Mouse (Mus musculus): ENCODE measurements at regions not wholly inside any gene's neighbourhood (a gene's known extent, or its start where the extent isn't known, plus 50 kb on each side); places are given as distances from the start of the nearest gene placed in this dataset.
A peak's percentile ranks its signal among the peaks of the same experiment; 100 is the strongest.

- Histone ChIP-seq H3K9ac (ENCODE audit: low read depth, low read length) (no peak overlapping the region), H3K9me3 (replicated peaks; ENCODE audit: control insufficient read depth, low read length) (no peaks in the 10 kb centered on the region), H3K27ac (ENCODE audit: low read depth, low read length) (no peak overlapping the region), H3K4me2 (no peak overlapping the region), H3K4me1 (ENCODE audit: control insufficient read depth, insufficient read depth, low read length) (no peaks in the 10 kb centered on the region), H3K4me3 (ENCODE audit: low read depth, low read length) (no peak overlapping the region), H3K27me3 (ENCODE audit: control insufficient read depth, insufficient read depth, low read length) (no peaks in the 10 kb centered on the region), H3K36me3 (ENCODE audit: control insufficient read depth, insufficient read depth, low read length) (no peaks in the 10 kb centered on the region)
- WGBS (ENCODE audit: insufficient replicate concordance): 64% methylated on average over 3 of the region's 3 CpGs
- ATAC-seq (replicated peaks; ENCODE audit: insufficient number of reproducible peaks, low FRiP score, low TSS enrichment): no peak
These were observed 115.2 kb upstream of the Fam19a1 start for GRCm38 (mm10) chr6:95997741-95998140.

- no peak overlapping the region for H3K27ac ChIP-seq (ENCODE audit: low read depth, low read length)
- H3K27me3 ChIP-seq (ENCODE audit: control insufficient read depth, insufficient read depth, low read length): no peaks in the 10 kb centered on the region
- no peaks in the 10 kb centered on the region for H3K36me3 ChIP-seq (ENCODE audit: control insufficient read depth, insufficient read depth, low read length)
- no peak overlapping the region for H3K4me3 ChIP-seq (ENCODE audit: low read depth, low read length)
- H3K9ac ChIP-seq (ENCODE audit: low read depth, low read length): no peak overlapping the region
- ATAC-seq (replicated peaks; ENCODE audit: insufficient number of reproducible peaks, low FRiP score, low TSS enrichment): no peak
- H3K4me2 ChIP-seq: no peak overlapping the region
- WGBS (ENCODE audit: insufficient replicate concordance): 76% methylated on average over 5 of the region's 5 CpGs
- no peaks in the 10 kb centered on the region for H3K4me1 ChIP-seq (ENCODE audit: control insufficient read depth, insufficient read depth, low read length)
- H3K9me3 ChIP-seq (replicated peaks; ENCODE audit: control insufficient read depth, low read length): no peaks in the 10 kb centered on the region
These were observed 113.5 kb upstream of the Fam19a1 start for GRCm38 (mm10) chr6:95999441-95999840.

DNA sequence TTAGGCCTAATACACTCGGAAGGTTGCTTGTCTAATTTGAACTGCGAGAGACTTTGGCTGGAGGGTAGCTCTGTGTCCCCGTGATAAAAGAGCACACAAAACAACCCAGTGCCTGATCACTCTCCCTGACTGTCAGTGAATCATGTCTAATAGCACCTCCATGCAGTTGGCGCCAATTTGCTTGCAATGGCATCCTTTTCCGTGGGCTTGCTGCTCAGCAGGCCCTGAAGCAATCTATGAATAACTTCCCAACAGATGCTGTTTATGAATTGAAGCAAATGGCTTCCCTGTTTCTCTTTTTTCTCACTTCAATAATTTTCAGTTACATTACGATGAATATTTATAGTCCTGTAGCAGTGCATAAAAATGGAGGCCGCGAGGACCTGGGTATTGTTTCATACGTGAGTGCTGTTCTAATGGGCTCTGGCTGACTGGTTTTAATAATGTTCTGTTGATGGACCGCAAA lies 112.9 kb upstream of the Fam19a1 start:
- Histone ChIP-seq H3K9me3 (replicated peaks; ENCODE audit: control insufficient read depth, low read length) (no peaks in the 10 kb centered on the region), H3K9ac (ENCODE audit: low read depth, low read length) (no peak overlapping the region), H3K4me2 (no peak overlapping the region), H3K4me1 (ENCODE audit: control insufficient read depth, insufficient read depth, low read length) (no peaks in the 10 kb centered on the region), H3K36me3 (ENCODE audit: control insufficient read depth, insufficient read depth, low read length) (no peaks in the 10 kb centered on the region), H3K4me3 (ENCODE audit: low read depth, low read length) (no peak overlapping the region), H3K27me3 (ENCODE audit: control insufficient read depth, insufficient read depth, low read length) (no peaks in the 10 kb centered on the region), H3K27ac (ENCODE audit: low read depth, low read length) (no peak overlapping the region)
- no peak for ATAC-seq (replicated peaks; ENCODE audit: insufficient number of reproducible peaks, low FRiP score, low TSS enrichment)
- WGBS (ENCODE audit: insufficient replicate concordance): 84% methylated on average over 10 of the region's 10 CpGs

- no peak for ATAC-seq (replicated peaks; ENCODE audit: insufficient number of reproducible peaks, low FRiP score, low TSS enrichment)
- Histone ChIP-seq H3K4me3 (ENCODE audit: low read depth, low read length) (no peak overlapping the region), H3K27me3 (ENCODE audit: control insufficient read depth, insufficient read depth, low read length) (no peaks in the 10 kb centered on the region), H3K27ac (ENCODE audit: low read depth, low read length) (no peak overlapping the region), H3K36me3 (ENCODE audit: control insufficient read depth, insufficient read depth, low read length) (no peaks in the 10 kb centered on the region), H3K4me1 (ENCODE audit: control insufficient read depth, insufficient read depth, low read length) (no peaks in the 10 kb centered on the region), H3K9me3 (replicated peaks; ENCODE audit: control insufficient read depth, low read length) (no peaks in the 10 kb centered on the region), H3K4me2 (no peak overlapping the region), H3K9ac (ENCODE audit: low read depth, low read length) (no peak overlapping the region)
- 81% methylated on average over 5 of the region's 5 CpGs for WGBS (ENCODE audit: insufficient replicate concordance)
These were observed 101.7 kb upstream of the Fam19a1 start for GRCm38 (mm10) chr6:96011299-96011698.

GRCm38 (mm10) chr6:96028022-96028704 lies 84.8 kb upstream of the Fam19a1 start:
- 62% methylated on average over 7 of the region's 7 CpGs for WGBS (ENCODE audit: insufficient replicate concordance)
- Histone ChIP-seq H3K4me2 (no peak overlapping the region), H3K9ac (ENCODE audit: low read depth, low read length) (no peak overlapping the region), H3K36me3 (ENCODE audit: control insufficient read depth, insufficient read depth, low read length) (no peaks in the 10 kb centered on the region), H3K27me3 (ENCODE audit: control insufficient read depth, insufficient read depth, low read length) (no peaks in the 10 kb centered on the region), H3K9me3 (replicated peaks; ENCODE audit: control insufficient read depth, low read length) (no peaks in the 10 kb centered on the region), H3K4me1 (ENCODE audit: control insufficient read depth, insufficient read depth, low read length) (no peaks in the 10 kb centered on the region), H3K27ac (ENCODE audit: low read depth, low read length) (peak overlapping the region; percentile 5; the same call in 1 of the 2 replicates), H3K4me3 (ENCODE audit: low read depth, low read length) (no peak overlapping the region)
- ATAC-seq (replicated peaks; ENCODE audit: insufficient number of reproducible peaks, low FRiP score, low TSS enrichment): no peak

DNA sequence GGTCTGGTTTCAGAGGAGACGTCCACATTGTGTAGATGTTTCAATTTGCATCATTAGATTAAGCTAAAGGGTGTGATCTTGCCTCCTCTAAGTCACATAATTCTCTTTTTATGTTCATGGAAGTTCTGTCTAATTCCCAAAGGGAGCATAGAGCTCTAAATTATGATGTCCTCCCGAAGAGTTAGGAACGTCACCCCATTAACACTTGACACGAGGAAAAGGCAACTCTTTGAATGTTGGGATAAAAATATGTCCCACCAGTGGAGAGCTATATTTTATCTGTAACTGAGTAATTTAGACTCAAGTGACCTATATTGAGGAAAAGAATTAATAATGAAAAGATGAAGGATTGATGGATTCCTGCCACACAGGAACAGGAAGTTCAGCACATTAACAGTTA lies 69.2 kb upstream of the Fam19a1 start:
- Histone ChIP-seq H3K9me3 (replicated peaks; ENCODE audit: control insufficient read depth, low read length) (no peaks in the 10 kb centered on the region), H3K4me2 (no peak overlapping the region), H3K27me3 (ENCODE audit: control insufficient read depth, insufficient read depth, low read length) (no peaks in the 10 kb centered on the region), H3K36me3 (ENCODE audit: control insufficient read depth, insufficient read depth, low read length) (no peaks in the 10 kb centered on the region), H3K27ac (ENCODE audit: low read depth, low read length) (no peak overlapping the region), H3K4me3 (ENCODE audit: low read depth, low read length) (no peak overlapping the region), H3K9ac (ENCODE audit: low read depth, low read length) (no peak overlapping the region), H3K4me1 (ENCODE audit: control insufficient read depth, insufficient read depth, low read length) (no peaks in the 10 kb centered on the region)
- ATAC-seq (replicated peaks; ENCODE audit: insufficient number of reproducible peaks, low FRiP score, low TSS enrichment): no peak
- WGBS (ENCODE audit: insufficient replicate concordance): 63% methylated on average over 4 of the region's 4 CpGs

DNA sequence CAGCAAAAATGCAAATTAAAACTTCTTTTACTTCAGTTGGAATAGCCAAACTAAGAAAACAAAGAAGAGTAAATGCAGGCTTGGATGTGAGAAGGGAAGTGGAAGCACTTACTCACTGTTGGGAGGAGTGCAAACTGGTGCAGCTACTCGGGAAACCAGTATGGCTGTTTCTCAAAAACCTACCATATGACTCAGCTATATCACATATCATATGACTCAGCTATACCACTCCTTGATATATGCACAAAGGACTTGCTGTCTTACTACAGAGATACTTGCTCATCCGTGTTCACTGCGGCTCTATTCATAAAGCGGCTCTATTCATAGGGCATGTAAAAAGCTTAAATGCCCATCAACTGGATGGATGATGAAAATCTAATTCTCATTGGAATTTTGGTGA lies 59.5 kb upstream of the Fam19a1 start:
- no peak overlapping the region for H3K4me2 ChIP-seq
- no peak for ATAC-seq (replicated peaks; ENCODE audit: insufficient number of reproducible peaks, low FRiP score, low TSS enrichment)
- no peak overlapping the region for H3K27ac ChIP-seq (ENCODE audit: low read depth, low read length)
- no peaks in the 10 kb centered on the region for H3K4me1 ChIP-seq (ENCODE audit: control insufficient read depth, insufficient read depth, low read length)
- H3K27me3 ChIP-seq (ENCODE audit: control insufficient read depth, insufficient read depth, low read length): no peaks in the 10 kb centered on the region
- no peaks in the 10 kb centered on the region for H3K36me3 ChIP-seq (ENCODE audit: control insufficient read depth, insufficient read depth, low read length)
- H3K9me3 ChIP-seq (replicated peaks; ENCODE audit: control insufficient read depth, low read length): no peaks in the 10 kb centered on the region
- H3K4me3 ChIP-seq (ENCODE audit: low read depth, low read length): no peak overlapping the region
- no peak overlapping the region for H3K9ac ChIP-seq (ENCODE audit: low read depth, low read length)
- 82% methylated on average over 4 of the region's 4 CpGs for WGBS (ENCODE audit: insufficient replicate concordance)

- no peak overlapping the region for H3K9ac ChIP-seq (ENCODE audit: low read depth, low read length)
- H3K9me3 ChIP-seq (replicated peaks; ENCODE audit: control insufficient read depth, low read length): no peaks in the 10 kb centered on the region
- ATAC-seq (replicated peaks; ENCODE audit: insufficient number of reproducible peaks, low FRiP score, low TSS enrichment): no peak
- H3K27me3 ChIP-seq (ENCODE audit: control insufficient read depth, insufficient read depth, low read length): no peaks in the 10 kb centered on the region
- H3K36me3 ChIP-seq (ENCODE audit: control insufficient read depth, insufficient read depth, low read length): no peaks in the 10 kb centered on the region
- no peaks in the 10 kb centered on the region for H3K4me1 ChIP-seq (ENCODE audit: control insufficient read depth, insufficient read depth, low read length)
- no peak overlapping the region for H3K4me2 ChIP-seq
- no peak overlapping the region for H3K4me3 ChIP-seq (ENCODE audit: low read depth, low read length)
- H3K27ac ChIP-seq (ENCODE audit: low read depth, low read length): no peak overlapping the region
- WGBS (ENCODE audit: insufficient replicate concordance): 71% methylated on average over 2 of the region's 2 CpGs
These were observed 55.9 kb upstream of the Fam19a1 start for GRCm38 (mm10) chr6:96057011-96057410.

- ATAC-seq (replicated peaks; ENCODE audit: insufficient number of reproducible peaks, low FRiP score, low TSS enrichment): no peak
These were observed 55.3 kb upstream of the Fam19a1 start for GRCm38 (mm10) chr6:96057575-96058159.

More at GRCm38 (mm10) chr6:96057575-96058159, 55.3 kb upstream of the Fam19a1 start:
- no peaks in the 10 kb centered on the region for H3K9me3 ChIP-seq (replicated peaks; ENCODE audit: control insufficient read depth, low read length)
- WGBS (ENCODE audit: insufficient replicate concordance): 78% methylated on average over 5 of the region's 5 CpGs
- no peak overlapping the region for H3K9ac ChIP-seq (ENCODE audit: low read depth, low read length)
- H3K27me3 ChIP-seq (ENCODE audit: control insufficient read depth, insufficient read depth, low read length): no peaks in the 10 kb centered on the region
- no peak overlapping the region for H3K4me3 ChIP-seq (ENCODE audit: low read depth, low read length)
- H3K27ac ChIP-seq (ENCODE audit: low read depth, low read length): no peak overlapping the region
- H3K4me1 ChIP-seq (ENCODE audit: control insufficient read depth, insufficient read depth, low read length): no peaks in the 10 kb centered on the region
- no peak overlapping the region for H3K4me2 ChIP-seq
- H3K36me3 ChIP-seq (ENCODE audit: control insufficient read depth, insufficient read depth, low read length): no peaks in the 10 kb centered on the region

Measured in heart, embryonic 11.5 days (tissue).